Mouse (Mus musculus): ENCODE results near the gene Trim45. TPM values are rescaled to one million over a fixed set of nuclear protein-coding genes. Genes with fewer than 3 reads are reported as not detected.
A peak's percentile ranks its signal among the peaks of the same experiment; 100 is the strongest.

Gene Trim45
- polyA plus RNA-seq, 1 experiment from 2014 or later: 2.6 TPM

- Histone ChIP-seq H3K36me3 (ENCODE audit: control insufficient read depth, insufficient read depth, low read length) (no peaks in the 10 kb centered on the region), H3K4me2 (replicated peaks; ENCODE audit: low read depth) (no peak overlapping the region), H3K4me1 (replicated peaks; ENCODE audit: control insufficient read depth, insufficient read depth) (no peaks in the 10 kb centered on the region), H3K9me3 (ENCODE audit: control insufficient read depth, low read length) (no peaks in the 10 kb centered on the region), H3K4me3 (ENCODE audit: low read depth, low read length) (no peak overlapping the region), H3K27ac (replicated peaks) (no peak overlapping the region), H3K27me3 (ENCODE audit: control insufficient read depth, insufficient read depth, low read length) (no peaks in the 10 kb centered on the region), H3K9ac (ENCODE audit: low read length) (no peak overlapping the region)
- DNase-seq (ENCODE audit: low spot score): peak; percentile 44
- peak; percentile 83 for ATAC-seq (ENCODE audit: low FRiP score, low TSS enrichment)
- TF ChIP-seq EP300 (optimal IDR thresholded peaks at IDR 0.05) (no peak), CTCF (IDR thresholded peaks at IDR 0.05; ENCODE audit: low read depth) (no peak)
- WGBS: 54% methylated on average over 11 of the region's 11 CpGs
These were observed 29.3 kb upstream of the Trim45 start for GRCm38 (mm10) chr3:100892383-100893335.

- no peak overlapping the region for H3K9ac ChIP-seq (ENCODE audit: low read length)
- WGBS: 81% methylated on average over 6 of the region's 6 CpGs
- no peaks in the 10 kb centered on the region for H3K27me3 ChIP-seq (ENCODE audit: control insufficient read depth, insufficient read depth, low read length)
- H3K9me3 ChIP-seq (ENCODE audit: control insufficient read depth, low read length): no peaks in the 10 kb centered on the region
- ATAC-seq (ENCODE audit: low FRiP score, low TSS enrichment) (no peak), DNase-seq (ENCODE audit: low spot score) (no peak)
- H3K36me3 ChIP-seq (ENCODE audit: control insufficient read depth, insufficient read depth, low read length): no peaks in the 10 kb centered on the region
- TF ChIP-seq CTCF (IDR thresholded peaks at IDR 0.05; ENCODE audit: low read depth) (no peak), EP300 (optimal IDR thresholded peaks at IDR 0.05) (no peak)
- H3K4me3 ChIP-seq (ENCODE audit: low read depth, low read length): no peak overlapping the region
- no peak overlapping the region for H3K4me2 ChIP-seq (replicated peaks; ENCODE audit: low read depth)
- no peaks in the 10 kb centered on the region for H3K4me1 ChIP-seq (replicated peaks; ENCODE audit: control insufficient read depth, insufficient read depth)
- H3K27ac ChIP-seq (replicated peaks): no peak overlapping the region
These were observed 26.5 kb upstream of the Trim45 start for GRCm38 (mm10) chr3:100895500-100895899.

GRCm38 (mm10) chr3:100906128-100906527, 15.9 kb upstream of the Trim45 start:
- H3K9ac ChIP-seq (ENCODE audit: low read length): no peak overlapping the region
- ATAC-seq (ENCODE audit: low FRiP score, low TSS enrichment) (0 out of 2 replicates have a peak, but pooled peaks have one; percentile 54), DNase-seq (ENCODE audit: low spot score) (no peak)
- H3K27ac ChIP-seq (replicated peaks): no peak overlapping the region
- no peaks in the 10 kb centered on the region for H3K9me3 ChIP-seq (ENCODE audit: control insufficient read depth, low read length)
- H3K36me3 ChIP-seq (ENCODE audit: control insufficient read depth, insufficient read depth, low read length): no peaks in the 10 kb centered on the region
- H3K27me3 ChIP-seq (ENCODE audit: control insufficient read depth, insufficient read depth, low read length): no peaks in the 10 kb centered on the region
- no peak overlapping the region for H3K4me2 ChIP-seq (replicated peaks; ENCODE audit: low read depth)
- 34% methylated on average over 6 of the region's 6 CpGs for WGBS
- no peak overlapping the region for H3K4me3 ChIP-seq (ENCODE audit: low read depth, low read length)
- TF ChIP-seq EP300 (optimal IDR thresholded peaks at IDR 0.05) (no peak), CTCF (IDR thresholded peaks at IDR 0.05; ENCODE audit: low read depth) (no peak)
- no peaks in the 10 kb centered on the region for H3K4me1 ChIP-seq (replicated peaks; ENCODE audit: control insufficient read depth, insufficient read depth)

GRCm38 (mm10) chr3:100906916-100907315, 15.1 kb upstream of the Trim45 start:
- peak; percentile 42 for DNase-seq (ENCODE audit: low spot score)
- Histone ChIP-seq H3K36me3 (ENCODE audit: control insufficient read depth, insufficient read depth, low read length) (no peaks in the 10 kb centered on the region), H3K9me3 (ENCODE audit: control insufficient read depth, low read length) (no peaks in the 10 kb centered on the region), H3K4me2 (replicated peaks; ENCODE audit: low read depth) (no peak overlapping the region), H3K27ac (replicated peaks) (no peak overlapping the region), H3K4me1 (replicated peaks; ENCODE audit: control insufficient read depth, insufficient read depth) (no peaks in the 10 kb centered on the region; the same call in 1 of the 2 replicates), H3K4me3 (ENCODE audit: low read depth, low read length) (no peak overlapping the region), H3K27me3 (ENCODE audit: control insufficient read depth, insufficient read depth, low read length) (no peaks in the 10 kb centered on the region), H3K9ac (ENCODE audit: low read length) (no peak overlapping the region)
- 38% methylated on average over 3 of the region's 3 CpGs for WGBS
- ATAC-seq (ENCODE audit: low FRiP score, low TSS enrichment): 0 out of 2 replicates have a peak, but pooled peaks have one; percentile 22
- TF ChIP-seq EP300 (optimal IDR thresholded peaks at IDR 0.05) (no peak), CTCF (IDR thresholded peaks at IDR 0.05; ENCODE audit: low read depth) (peak; percentile 62)

GRCm38 (mm10) chr3:100908594-100908993, 13.4 kb upstream of the Trim45 start:
- TF ChIP-seq EP300 (optimal IDR thresholded peaks at IDR 0.05) (no peak), CTCF (IDR thresholded peaks at IDR 0.05; ENCODE audit: low read depth) (no peak)
- Histone ChIP-seq H3K4me2 (replicated peaks; ENCODE audit: low read depth) (no peak overlapping the region), H3K9me3 (ENCODE audit: control insufficient read depth, low read length) (no peaks in the 10 kb centered on the region), H3K27me3 (ENCODE audit: control insufficient read depth, insufficient read depth, low read length) (no peaks in the 10 kb centered on the region), H3K4me1 (replicated peaks; ENCODE audit: control insufficient read depth, insufficient read depth) (no peaks in the 10 kb centered on the region; the same call in 1 of the 2 replicates), H3K36me3 (ENCODE audit: control insufficient read depth, insufficient read depth, low read length) (no peaks in the 10 kb centered on the region), H3K4me3 (ENCODE audit: low read depth, low read length) (no peak overlapping the region), H3K9ac (ENCODE audit: low read length) (no peak overlapping the region), H3K27ac (replicated peaks) (no peak overlapping the region)
- DNase-seq (ENCODE audit: low spot score) (no peak), ATAC-seq (ENCODE audit: low FRiP score, low TSS enrichment) (no peak)
- WGBS: 35% methylated on average over 6 of the region's 6 CpGs

- H3K9me3 ChIP-seq (ENCODE audit: control insufficient read depth, low read length): no peaks in the 10 kb centered on the region
- no peaks in the 10 kb centered on the region for H3K36me3 ChIP-seq (ENCODE audit: control insufficient read depth, insufficient read depth, low read length)
- H3K4me3 ChIP-seq (ENCODE audit: low read depth, low read length): no peak overlapping the region
- TF ChIP-seq CTCF (IDR thresholded peaks at IDR 0.05; ENCODE audit: low read depth) (no peak), EP300 (optimal IDR thresholded peaks at IDR 0.05) (no peak)
- no peaks in the 10 kb centered on the region for H3K27me3 ChIP-seq (ENCODE audit: control insufficient read depth, insufficient read depth, low read length)
- H3K9ac ChIP-seq (ENCODE audit: low read length): no peak overlapping the region
- no peak for DNase-seq (ENCODE audit: low spot score)
- no peak for ATAC-seq (ENCODE audit: low FRiP score, low TSS enrichment)
- H3K4me2 ChIP-seq (replicated peaks; ENCODE audit: low read depth): no peak overlapping the region
- H3K27ac ChIP-seq (replicated peaks): peak overlapping the region; percentile 61
- no peaks in the 10 kb centered on the region; the same call in 1 of the 2 replicates for H3K4me1 ChIP-seq (replicated peaks; ENCODE audit: control insufficient read depth, insufficient read depth)
- WGBS: 36% methylated on average over 5 of the region's 5 CpGs
These were observed 11.4 kb upstream of the Trim45 start for GRCm38 (mm10) chr3:100910621-100911020.
